Mouse (Mus musculus): ENCODE measurements around the gene Bnipl.

GRCm38 (mm10) chr3:95213609-95213975 is 37.4 kb downstream of the Bnipl start:
- TF ChIP-seq CTCF (IDR thresholded peaks at IDR 0.05; ENCODE audit: low read depth, low read length) (no peak), GATA1 (IDR thresholded peaks at IDR 0.05; ENCODE audit: borderline replicate concordance, low read length) (no peak)
